Mouse (Mus musculus): ENCODE data around the gene Tmem238l.

The Tmem238l gene

DNA sequence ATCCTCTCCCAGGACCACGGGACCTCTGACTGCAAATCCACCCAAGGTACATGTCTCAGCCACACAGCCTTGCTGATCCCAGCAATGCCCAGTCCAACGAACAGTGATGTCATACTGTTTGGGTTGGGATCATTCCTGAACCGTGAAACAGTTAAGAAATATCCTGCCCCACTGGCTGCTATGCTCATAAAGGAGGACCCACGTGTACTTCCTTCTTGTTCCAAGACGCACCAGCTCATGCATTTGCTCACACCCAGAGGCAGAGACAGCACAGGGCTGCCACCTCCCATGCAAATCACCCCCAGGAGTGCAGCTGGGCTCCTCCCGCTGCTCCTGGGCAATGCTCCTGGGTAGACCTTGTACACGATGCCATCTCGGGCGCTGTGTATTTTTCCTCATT lies at the start of gene Tmem238l:
Gene Tmem238l (plus strand): TSS at position 336 of the 400 bp plus-strand sequence.
- 59% methylated on average over 9 of the region's 9 CpGs for WGBS

DNA sequence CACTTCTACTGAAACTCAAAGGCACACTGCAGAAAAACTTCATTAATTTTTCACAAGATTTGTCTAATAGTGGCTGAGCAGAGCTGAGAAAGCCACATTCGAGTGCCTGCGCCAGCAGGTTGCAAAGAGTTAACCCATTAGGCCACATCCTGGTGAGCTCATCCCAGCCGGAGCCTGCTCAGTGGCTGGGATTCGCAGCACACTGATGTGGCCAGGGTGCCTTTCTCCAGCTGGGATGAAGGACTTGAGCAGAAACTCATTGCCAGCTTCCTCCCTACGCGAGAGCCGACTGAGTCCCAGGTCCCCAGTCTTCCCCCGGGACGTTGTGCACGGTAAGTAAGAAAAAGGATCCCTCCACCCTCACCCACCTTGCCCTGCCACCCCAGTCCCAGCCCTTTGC lies 44.6 kb upstream of the Tmem238l start, which contains the start of gene Pirt:
Gene Pirt (plus strand): TSS at position 171 of the 400 bp plus-strand sequence.
- 54% methylated on average over 10 of the region's 10 CpGs for WGBS

DNA sequence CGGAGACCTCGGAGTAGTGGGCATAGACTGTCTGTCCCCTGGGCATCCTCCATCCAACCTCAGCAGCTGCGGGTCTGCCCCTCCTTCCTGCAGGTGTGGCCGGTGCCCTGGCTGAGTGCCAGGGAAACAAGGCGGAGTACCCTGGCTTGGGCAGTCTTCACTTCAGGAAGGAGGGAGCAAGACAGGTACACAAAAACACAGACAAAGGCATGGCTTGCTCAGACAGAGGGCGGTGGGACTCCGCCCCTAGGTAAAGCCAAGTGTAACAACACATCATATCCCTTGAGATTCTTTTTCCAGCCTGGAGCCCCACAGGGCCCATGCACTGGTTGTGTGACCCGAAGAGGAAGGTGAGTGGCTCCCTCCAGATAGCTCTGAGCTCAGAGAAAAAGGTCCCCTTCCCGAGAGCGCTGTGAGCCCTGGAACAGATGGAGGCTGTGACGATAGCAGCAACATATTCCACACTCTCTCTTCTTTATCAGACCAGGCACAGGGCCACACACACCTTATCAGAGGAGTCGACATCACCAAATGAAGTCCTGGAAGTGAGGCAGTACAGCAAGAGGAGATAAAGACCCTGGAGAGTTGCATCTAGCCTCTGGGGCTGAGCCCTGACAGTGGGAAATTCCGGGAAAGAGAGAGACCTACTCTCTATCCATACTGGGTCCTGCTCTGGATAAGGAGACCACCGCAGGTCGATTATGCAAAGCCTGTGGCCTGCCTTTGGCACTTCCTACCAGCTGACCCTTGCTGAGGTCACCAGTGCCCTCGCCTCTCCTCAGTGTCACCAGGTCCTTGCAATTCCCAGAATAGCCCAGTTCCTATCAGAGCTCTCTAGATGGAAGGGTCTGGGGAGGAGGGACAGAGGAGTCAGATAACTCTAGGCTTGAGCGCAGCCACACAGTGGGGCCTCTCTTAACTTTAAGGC lies 43.6 kb upstream of the Tmem238l start:
- 63% methylated on average over 17 of the region's 17 CpGs for WGBS

DNA sequence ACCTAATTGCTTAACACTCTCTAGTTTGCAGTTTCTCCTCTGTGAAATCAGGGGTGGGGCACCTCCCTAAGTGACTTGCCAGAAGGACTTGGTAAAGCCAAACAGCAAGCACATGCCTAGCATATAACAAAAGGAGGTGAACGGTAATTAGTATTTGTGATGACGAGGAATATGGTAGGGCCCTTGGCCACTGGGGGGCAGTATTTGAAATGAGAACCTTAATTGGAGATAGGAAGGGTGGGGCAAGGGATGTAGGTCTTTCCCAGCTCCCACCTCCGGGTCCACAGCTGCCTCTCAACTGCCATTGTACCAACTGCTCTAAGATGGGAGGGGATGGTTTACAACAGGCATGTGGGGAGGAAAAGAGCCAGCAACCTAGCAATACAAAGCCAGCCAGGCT lies 42.2 kb upstream of the Tmem238l start:
- WGBS, result 14% methylated on average over 3 of the region's 3 CpGs

DNA sequence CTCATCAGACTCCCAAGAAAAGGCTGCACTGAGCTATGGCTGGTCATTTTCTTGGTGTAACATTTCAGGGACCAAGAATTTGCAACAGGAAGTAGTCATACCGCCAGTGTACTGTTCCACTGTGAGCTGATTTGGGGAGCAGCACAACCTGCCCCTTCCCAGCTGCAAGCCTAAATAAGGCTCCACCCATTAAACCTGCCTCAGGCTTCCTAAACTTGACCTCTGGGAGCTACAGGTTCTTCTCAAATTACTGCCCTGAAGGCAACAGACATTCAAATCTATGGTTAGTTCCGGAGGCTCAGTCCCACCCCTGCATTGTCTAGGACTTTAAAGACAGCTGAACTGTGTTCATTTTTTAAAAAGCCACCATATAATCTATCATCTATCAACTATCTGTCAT lies 36.4 kb upstream of the Tmem238l start:
- WGBS, result 80% methylated on average over 2 of the region's 2 CpGs

DNA sequence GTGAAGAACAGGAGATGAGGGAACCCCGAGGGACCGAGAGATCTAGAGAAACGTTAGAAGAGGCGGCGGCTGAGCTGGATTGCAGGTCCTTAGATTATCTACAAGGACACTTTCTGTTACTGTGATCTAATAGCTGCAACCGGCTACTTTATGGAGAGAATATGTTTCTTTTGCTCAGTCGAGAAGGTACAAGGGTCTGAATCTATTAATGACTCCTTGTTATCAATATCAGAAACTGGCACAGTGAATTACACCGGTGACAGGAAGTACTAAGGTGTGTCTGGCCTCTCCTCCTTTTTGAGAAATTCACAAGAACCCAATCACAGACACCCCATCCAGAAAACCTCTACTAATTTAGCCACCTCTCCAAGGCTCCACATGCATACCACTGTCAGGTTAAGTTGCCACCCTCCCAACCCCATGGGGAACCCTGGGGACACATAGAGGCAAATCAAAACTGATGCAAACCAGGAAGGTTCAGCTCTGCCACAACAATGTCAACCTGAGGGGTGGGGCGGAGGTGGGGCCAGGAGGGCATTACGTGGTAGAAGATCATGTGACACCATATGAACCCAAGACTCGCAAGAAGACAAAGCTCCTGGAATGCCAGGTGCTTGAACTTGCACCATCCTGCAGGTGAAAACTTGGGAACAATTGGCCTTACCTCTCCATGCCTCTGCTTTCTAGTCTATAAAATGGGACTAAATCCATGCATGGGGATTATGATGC lies 32.2 kb upstream of the Tmem238l start:
- 91% methylated on average over 11 of the region's 11 CpGs for WGBS

DNA sequence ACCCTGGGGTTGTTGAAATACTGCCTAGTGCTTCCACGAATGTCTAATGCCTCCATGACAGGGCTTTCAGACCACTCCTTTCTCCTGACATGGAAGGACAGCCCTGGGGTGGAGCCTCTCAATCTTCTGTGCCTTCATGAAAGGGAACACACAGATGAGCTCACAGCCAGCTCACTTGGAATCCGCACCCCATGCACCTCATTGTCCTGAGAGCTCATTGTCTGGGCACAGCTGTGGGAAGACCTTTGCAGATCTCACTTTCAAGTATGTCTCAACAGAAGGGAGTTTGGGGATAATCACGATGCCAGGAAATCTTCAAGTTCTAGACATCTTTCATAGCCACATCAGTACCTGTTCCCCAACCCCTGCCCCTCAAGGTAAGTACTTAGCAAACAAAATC lies 28.1 kb upstream of the Tmem238l start:
- 73% methylated on average over 3 of the region's 3 CpGs for WGBS

DNA sequence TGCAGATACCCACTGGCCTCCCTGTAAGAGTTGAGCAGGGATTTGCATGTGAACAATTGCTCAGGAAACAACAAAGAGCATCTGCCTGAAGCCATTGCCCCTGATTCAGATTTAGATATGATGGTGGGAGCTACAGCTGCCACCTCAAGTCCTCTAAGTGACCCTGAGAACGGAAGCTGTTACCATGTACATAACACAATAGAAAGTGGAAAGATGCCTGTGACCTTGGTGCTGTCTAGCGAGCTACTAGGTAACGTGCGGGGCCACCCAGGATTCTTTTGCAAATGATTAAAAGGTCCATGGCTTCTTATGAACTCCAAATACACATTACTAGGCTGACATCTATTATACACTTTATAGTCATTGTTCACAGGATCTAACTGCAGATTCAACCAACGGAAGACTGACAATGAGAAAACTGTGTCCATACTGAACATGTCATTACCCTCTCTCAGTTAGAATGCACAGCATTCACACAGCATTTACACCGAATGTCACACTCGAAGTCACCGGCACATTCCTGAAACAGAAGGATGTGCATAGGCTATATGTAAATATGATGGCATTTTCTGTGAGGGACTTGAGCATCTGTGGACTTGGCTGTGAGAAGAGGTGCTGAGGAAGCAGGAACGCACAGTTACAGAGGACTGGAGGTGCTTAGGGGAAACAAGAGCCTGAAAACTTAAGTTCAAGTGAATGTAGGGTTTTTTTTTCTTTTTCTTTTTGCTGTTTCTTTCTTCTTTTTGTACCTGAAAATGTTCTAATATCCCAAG lies 23.4 kb upstream of the Tmem238l start:
- WGBS, result 70% methylated on average over 9 of the region's 9 CpGs

DNA sequence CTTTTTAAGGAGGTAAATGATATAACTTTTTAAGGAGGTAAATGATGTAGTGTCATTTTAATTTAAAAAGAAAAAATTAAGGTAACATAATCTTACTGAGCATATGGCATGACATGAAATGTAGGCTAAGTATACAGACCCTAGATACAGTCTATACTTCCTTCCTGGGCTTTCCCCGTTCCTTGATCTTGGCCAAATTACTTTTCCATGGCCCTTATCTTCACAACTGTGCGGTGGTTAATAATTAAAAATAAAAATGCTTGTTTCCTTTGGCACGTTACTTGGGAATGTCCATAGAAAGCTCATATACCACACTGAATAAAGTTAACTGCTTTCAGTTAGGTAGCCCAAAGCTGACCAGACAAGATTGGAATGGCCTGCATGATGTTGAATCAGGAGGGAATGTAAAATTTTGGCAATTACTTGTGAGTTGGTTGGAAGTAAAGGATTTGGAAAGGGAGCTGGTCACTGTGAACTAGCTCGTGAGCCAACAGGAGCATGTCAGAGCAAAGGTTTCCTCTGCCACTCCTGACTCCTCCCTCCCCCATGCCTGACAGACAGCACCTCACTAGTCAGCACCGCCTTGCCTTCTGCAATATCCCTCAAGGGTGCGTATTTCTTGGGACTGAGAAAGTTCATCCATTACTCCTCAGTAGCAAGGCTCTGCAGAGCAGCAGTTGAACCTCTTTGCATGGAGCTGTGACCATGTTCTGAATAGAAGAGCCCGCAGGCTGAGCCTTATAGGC lies 21.8 kb upstream of the Tmem238l start:
- 86% methylated on average over 7 of the region's 7 CpGs for WGBS

DNA sequence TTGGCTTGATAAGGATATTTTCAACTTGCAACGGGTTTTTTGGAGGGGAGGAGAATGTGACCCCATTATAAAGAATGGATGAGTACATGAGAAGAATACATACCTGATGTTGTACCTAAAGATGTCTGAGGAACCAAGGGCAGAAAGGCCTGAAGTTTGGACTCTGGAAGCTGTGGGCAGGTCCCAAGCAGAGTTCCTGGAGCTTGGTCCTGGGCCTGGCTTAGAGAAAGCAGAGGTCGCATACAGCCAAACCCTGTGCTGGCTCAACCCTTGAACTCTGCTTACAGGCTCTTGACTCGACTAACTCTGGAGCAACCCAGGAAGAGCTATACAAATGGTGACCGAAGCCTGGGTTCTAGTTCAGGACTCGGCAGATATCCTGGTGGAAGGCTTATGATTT lies 14.4 kb upstream of the Tmem238l start:
- WGBS, result 91% methylated on average over 5 of the region's 5 CpGs

DNA sequence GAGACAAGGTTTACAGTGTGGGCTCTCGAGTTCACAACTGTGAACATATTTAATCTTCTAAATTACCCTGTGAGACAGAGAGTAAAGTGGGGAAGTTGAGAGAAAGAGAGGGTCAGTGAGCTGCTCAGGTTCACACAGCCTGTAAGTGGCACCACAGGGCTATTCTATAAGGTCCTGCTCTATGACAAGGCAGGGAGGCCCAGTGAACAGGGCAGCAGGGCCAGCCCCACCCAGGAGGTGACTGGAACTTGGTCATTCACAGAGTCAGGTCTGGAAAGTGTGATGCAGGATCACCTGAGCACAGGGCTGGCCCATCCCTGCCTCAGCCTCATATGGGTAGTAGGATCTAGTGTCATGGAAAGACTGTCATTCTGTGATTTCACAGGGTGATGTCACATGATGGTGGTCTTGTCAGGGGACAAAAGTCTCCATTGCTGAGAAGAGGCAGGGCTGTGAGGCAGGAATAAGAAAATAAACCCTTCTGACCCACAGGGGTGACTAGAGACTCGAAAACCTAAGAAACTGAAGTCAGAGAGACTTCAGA lies 11.1 kb upstream of the Tmem238l start:
- 76% methylated on average over 2 of the region's 2 CpGs for WGBS

DNA sequence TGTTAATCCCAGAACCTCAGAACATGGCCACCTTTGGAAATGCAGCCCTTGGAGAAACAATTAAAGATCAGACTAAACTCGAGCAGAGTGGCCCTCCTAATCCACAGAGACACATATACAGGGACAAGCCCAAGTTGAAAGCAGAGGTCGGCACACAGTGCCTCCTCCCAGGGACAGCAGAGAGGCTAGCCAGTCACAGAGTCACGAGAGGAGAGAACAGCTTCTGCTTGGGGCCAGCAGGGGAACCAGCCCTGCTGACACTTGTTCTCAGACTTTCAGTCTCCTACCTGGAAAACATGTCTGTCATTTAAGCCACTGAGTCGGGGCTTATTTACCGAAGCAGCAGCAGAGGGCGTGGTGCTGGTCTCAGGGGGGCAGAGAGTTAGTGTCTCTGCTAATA lies 9.9 kb upstream of the Tmem238l start:
- 77% methylated on average over 6 of the region's 6 CpGs for WGBS

DNA sequence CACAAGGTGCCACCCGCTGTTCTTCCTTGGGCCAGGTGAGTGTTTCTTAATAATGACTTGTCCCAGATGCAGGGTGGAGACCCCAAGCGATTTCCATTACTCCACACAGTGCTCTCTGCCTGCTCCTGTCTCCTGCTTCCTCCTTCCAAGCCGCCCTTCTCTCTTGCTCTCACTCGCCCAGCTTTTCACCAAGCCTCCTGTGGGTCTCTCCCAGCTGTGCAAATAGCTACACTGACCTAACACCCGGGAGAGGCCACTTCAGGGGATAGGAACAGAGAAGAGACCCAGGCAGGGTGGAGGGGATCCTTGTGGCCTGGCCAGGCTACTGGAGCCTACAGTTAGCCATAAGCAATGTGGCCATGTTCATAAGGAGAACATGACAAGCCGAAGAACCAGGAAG lies 9.5 kb upstream of the Tmem238l start:
- 85% methylated on average over 6 of the region's 6 CpGs for WGBS

DNA sequence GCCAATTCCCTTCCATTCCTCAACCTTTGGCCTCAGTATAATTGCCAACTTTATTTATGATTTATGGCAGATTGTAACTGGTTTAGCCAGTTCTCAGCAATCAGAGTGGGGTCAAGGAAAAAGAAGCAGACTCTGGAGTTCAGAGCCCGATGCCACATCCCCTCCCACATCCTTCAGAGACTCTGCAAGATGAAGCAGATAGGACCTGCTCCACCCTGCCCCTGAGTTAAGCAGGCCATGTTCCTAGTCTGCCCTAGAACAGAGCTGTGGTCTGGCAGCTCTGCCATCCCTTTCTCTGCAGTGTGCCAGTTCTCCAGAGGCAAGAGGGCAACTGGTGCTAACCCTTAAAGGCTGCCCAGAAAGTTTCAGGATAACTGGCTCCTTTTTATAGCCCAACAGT lies 4.4 kb downstream of the Tmem238l start:
- whole genome bisulfite sequencing, result 84% methylated on average over 1 of the region's 1 CpGs

DNA sequence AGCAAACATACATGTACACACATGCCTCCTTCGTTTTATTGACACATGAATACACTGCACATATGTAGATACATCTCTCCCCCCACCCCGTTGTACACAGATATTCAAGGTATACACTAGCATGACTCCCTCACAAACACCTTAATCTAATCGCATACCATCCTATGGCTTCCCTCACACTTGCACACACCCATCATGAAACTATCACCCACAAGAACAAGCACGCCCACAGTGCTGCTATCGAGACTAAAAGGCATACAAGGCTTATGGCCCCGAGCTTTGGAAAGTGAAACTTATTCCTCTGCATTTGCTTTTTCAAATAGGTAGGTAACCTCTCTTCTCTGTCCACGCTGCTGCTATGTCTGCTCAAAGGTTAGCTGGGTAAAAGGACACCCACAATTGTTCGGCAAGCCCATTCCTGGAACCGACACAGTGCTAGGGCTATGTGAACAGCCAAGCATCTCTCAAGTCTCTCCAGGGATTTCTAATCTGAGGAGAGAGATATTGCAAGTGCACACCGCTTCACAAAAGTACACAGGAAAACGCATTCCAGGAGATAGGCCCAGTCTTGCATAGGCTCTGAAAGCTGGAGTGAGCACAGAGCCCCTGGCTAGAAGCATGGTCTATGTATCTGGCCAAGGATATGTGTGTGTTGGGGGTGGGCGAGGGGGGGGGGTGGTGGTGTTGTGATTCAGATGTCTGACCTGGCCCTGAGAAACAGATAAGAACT lies 5.2 kb downstream of the Tmem238l start:
- WGBS, result 87% methylated on average over 12 of the region's 12 CpGs

DNA sequence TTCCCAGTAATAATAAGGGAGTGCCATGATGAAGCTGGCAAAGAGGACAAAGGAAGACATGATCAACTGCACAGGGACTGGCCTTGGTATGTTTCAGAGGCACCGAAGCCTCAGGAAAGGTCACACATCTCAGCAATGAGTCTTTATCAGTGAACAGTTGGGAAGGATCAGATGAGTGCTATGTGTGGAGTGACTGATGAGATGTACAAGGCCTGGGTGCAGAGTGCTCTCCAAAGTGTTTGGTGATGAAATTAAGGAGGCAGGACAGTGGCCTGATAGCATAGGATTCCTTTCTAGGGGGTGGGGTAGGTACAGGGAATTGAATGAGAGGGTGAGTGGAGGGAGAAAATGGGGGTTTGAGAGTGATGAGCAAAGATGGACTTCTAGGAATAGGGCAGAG lies 7.0 kb downstream of the Tmem238l start:
- WGBS, result 100% methylated on average over 1 of the region's 1 CpGs

DNA sequence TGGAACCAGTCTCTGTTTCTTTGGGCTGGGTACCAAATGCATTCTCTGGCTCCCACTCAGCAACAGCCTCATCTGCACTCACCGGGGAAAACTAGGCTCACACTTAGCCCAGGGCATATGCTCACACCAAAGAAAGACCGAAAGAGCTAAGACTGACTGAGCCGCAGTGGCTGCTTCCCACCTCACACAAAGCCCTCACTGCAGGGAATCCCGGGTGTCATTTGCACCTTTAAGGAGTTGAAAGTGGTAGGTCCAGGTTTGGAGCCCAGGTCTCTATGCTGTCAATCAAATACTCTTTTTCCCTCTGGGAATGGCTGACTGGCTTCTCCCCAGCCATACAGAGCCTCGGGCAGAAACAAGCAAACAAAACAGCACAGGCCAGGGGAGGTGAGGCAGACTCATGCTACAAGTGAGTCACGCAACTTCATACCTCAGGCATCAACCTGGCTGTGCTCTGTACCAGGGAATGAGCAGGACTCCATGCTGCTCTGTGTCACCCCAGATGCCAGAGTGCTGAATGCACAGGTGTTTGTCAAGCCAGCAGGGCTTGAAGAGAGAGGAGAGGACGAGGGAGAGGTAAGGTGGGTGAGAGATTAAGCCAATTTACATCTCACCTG lies 10.2 kb downstream of the Tmem238l start:
- WGBS, result 35% methylated on average over 7 of the region's 7 CpGs

DNA sequence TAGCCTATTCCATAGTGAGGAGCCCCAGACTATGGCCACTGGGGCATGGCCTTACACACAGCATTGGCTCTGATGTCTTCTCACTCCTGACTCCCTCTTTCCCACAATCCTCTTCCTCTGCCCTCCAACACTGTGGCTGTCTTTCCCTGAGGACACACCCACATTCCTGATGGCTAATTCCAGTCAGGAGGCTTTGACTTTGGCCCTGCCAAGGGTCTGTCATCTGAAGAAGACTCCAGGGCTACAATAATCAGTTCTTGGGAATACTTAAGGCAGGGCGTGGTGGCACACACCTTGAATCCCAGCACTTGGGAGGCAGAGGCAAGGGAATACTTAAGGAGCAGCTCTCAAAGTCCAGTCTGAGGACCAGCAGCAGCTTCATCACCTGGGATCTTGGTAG lies 12.1 kb downstream of the Tmem238l start:
- 85% methylated on average over 1 of the region's 1 CpGs for WGBS

DNA sequence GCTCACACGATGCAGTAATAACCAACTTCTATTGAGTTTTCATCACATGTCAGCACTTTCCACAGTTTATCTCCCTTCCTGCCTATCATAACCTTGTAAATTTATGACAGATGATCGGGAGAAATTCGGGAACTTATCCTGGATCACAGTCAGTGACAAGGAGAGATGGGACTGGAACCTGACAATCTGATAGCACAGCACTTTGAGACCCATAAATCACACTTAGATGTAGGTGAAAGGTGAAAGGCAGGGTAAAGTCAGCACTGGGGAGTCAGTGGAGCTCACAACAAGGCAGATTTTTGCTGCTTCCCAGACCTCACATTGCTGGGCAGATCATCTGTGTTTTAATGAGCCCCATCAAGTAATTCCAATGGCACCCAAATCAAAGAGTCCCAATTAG lies 17.1 kb downstream of the Tmem238l start:
- 88% methylated on average over 3 of the region's 3 CpGs for WGBS
